Mouse (Mus musculus) frontal cortex, adult (tissue): ENCODE measurements around the gene Bmi1.

ENCODE experiments used
- ATAC-seq: cut with Nextera tagmentation; 2 replicates; pipeline ENCODE4 v1.9.2; 2017; ENCODE audit warnings: mild to moderate bottlenecking, moderate library complexity, mixed read lengths; ENCODE audit not compliant: low TSS enrichment

The Bmi1 gene

GRCm38 (mm10) chr2:18676936-18677491 lies at the start of gene Bmi1:
TSS of gene Bmi1 (plus strand) at chr2:18677018.
- peak; percentile 32 for ATAC-seq

- ATAC-seq, result no peak
Measured at GRCm38 (mm10) chr2:18630547-18630946, 46.3 kb upstream of the Bmi1 start.

GRCm38 (mm10) chr2:18635052-18635451 lies 41.8 kb upstream of the Bmi1 start:
- peak; percentile 86 for ATAC-seq

GRCm38 (mm10) chr2:18648563-18648962 lies 28.3 kb upstream of the Bmi1 start:
- no peak for ATAC-seq

GRCm38 (mm10) chr2:18654821-18655220 lies 22.0 kb upstream of the Bmi1 start:
- ATAC-seq, result no peak

GRCm38 (mm10) chr2:18664003-18664402 lies 12.8 kb upstream of the Bmi1 start:
- ATAC-seq, result no peak

GRCm38 (mm10) chr2:18671041-18671440 lies 5.8 kb upstream of the Bmi1 start:
- ATAC-seq, result no peak

- ATAC-seq, result peak; percentile 90
Measured at GRCm38 (mm10) chr2:18672133-18672765, 4.6 kb upstream of the Bmi1 start, which contains the start of gene Commd3. TSS of gene Commd3 (plus strand) at chr2:18672384.

- no peak; the same call in 1 of the 2 replicates for ATAC-seq
Measured at GRCm38 (mm10) chr2:18672766-18673164, 4.1 kb upstream of the Bmi1 start.

- no peak for ATAC-seq
Measured at GRCm38 (mm10) chr2:18673766-18674165, 3.1 kb upstream of the Bmi1 start.

GRCm38 (mm10) chr2:18674193-18674902 lies 2.5 kb upstream of the Bmi1 start:
- ATAC-seq, result no peak

- ATAC-seq, result no peak
Measured at GRCm38 (mm10) chr2:18675681-18676456, 949 bp upstream of the Bmi1 start.

- ATAC-seq, result peak; percentile 50
Measured at GRCm38 (mm10) chr2:18676457-18676935, 322 bp upstream of the Bmi1 start.

- ATAC-seq, result peak; percentile 3; the same call in 1 of the 2 replicates
Measured at GRCm38 (mm10) chr2:18677631-18678471, 1.0 kb downstream of the Bmi1 start.

- ATAC-seq, result no peak
Measured at GRCm38 (mm10) chr2:18679701-18680100, 2.9 kb downstream of the Bmi1 start.

GRCm38 (mm10) chr2:18680501-18680900 lies 3.7 kb downstream of the Bmi1 start:
- ATAC-seq, result no peak

GRCm38 (mm10) chr2:18680961-18681360 lies 4.1 kb downstream of the Bmi1 start:
- peak; percentile 21; the same call in 1 of the 2 replicates for ATAC-seq

GRCm38 (mm10) chr2:18684062-18684461 lies 7.2 kb downstream of the Bmi1 start:
- no peak for ATAC-seq

GRCm38 (mm10) chr2:18686386-18686785 lies 9.6 kb downstream of the Bmi1 start:
- ATAC-seq, result no peak

- no peak for ATAC-seq
Measured at GRCm38 (mm10) chr2:18686826-18687519, 10.2 kb downstream of the Bmi1 start.
